Mouse (Mus musculus) limb, embryonic 14.5 days (tissue): Measurements from ENCODE around the gene Atxn1. TPM values are rescaled to one million over a fixed set of nuclear protein-coding genes. Genes with fewer than 3 reads are reported as not detected.

ENCODE experiments used
- ATAC-seq: fragments of 200-750 bp; cut with Nextera tagmentation; 2 replicates; pipeline ENCODE4 v1.8.0; 2017; ENCODE audit warnings: low read depth, moderate number of reproducible peaks, moderate TSS enrichment; ENCODE audit not compliant: low FRiP score
- DNase-seq: peaks from one replicate; pipeline ENCODE4 v3.0.0-alpha.2; 2015; ENCODE audit warnings: low spot score
- H3K27ac ChIP-seq: fragments of 300-500 bp; sonication (generic); replicated peaks from 2 replicates; pipeline ENCODE4 v1.5.1; 2014; ENCODE audit warnings: low read depth, mild to moderate bottlenecking, low read length, moderate library complexity, mixed read lengths
- H3K27me3 ChIP-seq: fragments of 300-500 bp; sonication (generic); 2 replicates; pipeline ENCODE4 v1.6.1; 2014; ENCODE audit warnings: low read length, mixed read lengths; ENCODE audit not compliant: control insufficient read depth, insufficient read depth
- H3K36me3 ChIP-seq: fragments of 300-500 bp; sonication (generic); 2 replicates; pipeline ENCODE4 v1.6.1; 2014; ENCODE audit warnings: mild to moderate bottlenecking, low read length, moderate library complexity, mixed read lengths; ENCODE audit not compliant: control insufficient read depth, insufficient read depth
- H3K4me1 ChIP-seq: fragments of 300-500 bp; sonication (generic); 2 replicates; pipeline ENCODE4 v1.6.1; 2014; ENCODE audit warnings: antibody characterized with exemption, low read length, mixed read lengths; ENCODE audit not compliant: control insufficient read depth, insufficient read depth
- H3K4me2 ChIP-seq: fragments of 300-500 bp; sonication (generic); replicated peaks from 2 replicates; pipeline ENCODE4 v1.6.1; 2014; ENCODE audit warnings: low read depth, mild to moderate bottlenecking, low read length, moderate library complexity; ENCODE audit not compliant: severe bottlenecking
- H3K4me3 ChIP-seq: fragments of 300-500 bp; sonication (generic); replicated peaks from 2 replicates; pipeline ENCODE4 v1.5.1; 2014; ENCODE audit warnings: low read length
- H3K9ac ChIP-seq: fragments of 300-500 bp; sonication (generic); 2 replicates; pipeline ENCODE4 v1.6.1; 2014; ENCODE audit warnings: mild to moderate bottlenecking, low read depth, low read length, moderate library complexity; ENCODE audit not compliant: severe bottlenecking
- H3K9me3 ChIP-seq: fragments of 300-500 bp; sonication (generic); 2 replicates; pipeline ENCODE4 v1.6.1; 2016; ENCODE audit warnings: low read length; ENCODE audit not compliant: control insufficient read depth
- POLR2A ChIP-seq: fragments of 200-500 bp; IDR thresholded peaks from 2 replicates; pipeline ENCODE4 v1.8.0; 2012; ENCODE audit warnings: inconsistent platforms, mild to moderate bottlenecking, moderate library complexity, borderline replicate concordance; ENCODE audit not compliant: insufficient read depth, insufficient read length; ENCODE audit errors: extremely low read depth
- WGBS: fragments of 180-500 bp; shearing (Covaris S2); extraction: QIAGEN DNeasy Blood & Tissue Kit; methylation state at CpG from one replicate; pipeline ENCODE4 v1.1.7; 2014; 5-methylcytosine and 5-hydroxymethylcytosine counted together
- polyA plus RNA-seq, 2 experiments: library from polyadenylated mRNA; depleted of rRNA in 1 of 2; stranded (reverse) in 1 of 2; unstranded in 1 of 2; fragments of >200 nt; fragmentation: Nextera tagmentation in 1 of 2; extraction: Ambion mirVana in 1 of 2; gene quantifications; 2 replicates each; pipeline versions ENCODE4 v1.2.1 to v1.2.3; 2012 to 2014

Gene Atxn1
- polyA plus RNA-seq, 2 experiments: 3.3 to 5.3 TPM

DNA sequence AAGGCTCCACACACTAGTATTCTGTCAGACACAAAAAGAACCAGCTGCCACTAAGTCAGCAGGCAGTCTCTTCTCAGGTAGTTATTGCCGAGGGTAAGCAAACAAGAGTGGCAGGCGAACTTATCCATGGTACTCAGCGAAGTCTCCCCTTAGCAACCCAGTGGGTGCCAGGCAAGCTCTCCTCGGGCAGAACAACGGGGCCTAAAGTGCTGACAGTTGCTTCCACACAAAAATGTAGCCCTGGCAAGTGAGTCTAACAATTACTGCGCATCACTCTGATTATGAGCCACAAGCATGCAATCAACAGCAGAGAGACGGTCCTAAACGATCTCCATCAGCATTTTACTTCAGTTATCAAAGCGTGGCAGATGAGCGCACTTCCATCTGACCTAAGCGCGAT, 224.4 kb downstream of the Atxn1 start:
- 85% methylated on average over 12 of the region's 12 CpGs for WGBS
- Histone ChIP-seq H3K4me3 (no peak overlapping the region), H3K27me3 (no peaks in the 10 kb centered on the region), H3K27ac (no peak overlapping the region), H3K4me1 (no peaks in the 10 kb centered on the region), H3K36me3 (no peaks in the 10 kb centered on the region; the same call in 1 of the 2 replicates), H3K4me2 (no peak overlapping the region), H3K9me3 (no peaks in the 10 kb centered on the region), H3K9ac (no peak overlapping the region)
- no peak for TF ChIP-seq POLR2A
- no peak for DNase-seq
- ATAC-seq: no peak

DNA sequence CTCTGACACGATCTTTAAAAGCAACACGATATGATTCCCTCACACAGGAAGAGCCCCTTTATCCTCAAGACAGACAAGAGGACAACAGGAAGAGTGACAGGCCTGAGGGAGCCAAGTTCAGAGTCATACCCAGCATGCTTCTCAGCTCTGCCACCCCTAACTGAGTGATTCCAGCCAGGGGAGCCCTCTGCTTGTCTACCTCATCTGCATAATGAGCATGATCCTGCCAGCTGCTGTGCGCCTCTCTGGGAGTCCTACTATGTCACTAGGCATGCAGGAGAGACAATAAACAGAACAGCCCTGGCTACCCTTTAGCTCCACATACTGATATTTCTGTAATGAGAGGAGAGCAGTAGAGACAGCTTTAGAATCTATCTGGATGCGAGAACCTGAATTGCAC, 228.6 kb downstream of the Atxn1 start:
- 79% methylated on average over 4 of the region's 4 CpGs for WGBS

DNA sequence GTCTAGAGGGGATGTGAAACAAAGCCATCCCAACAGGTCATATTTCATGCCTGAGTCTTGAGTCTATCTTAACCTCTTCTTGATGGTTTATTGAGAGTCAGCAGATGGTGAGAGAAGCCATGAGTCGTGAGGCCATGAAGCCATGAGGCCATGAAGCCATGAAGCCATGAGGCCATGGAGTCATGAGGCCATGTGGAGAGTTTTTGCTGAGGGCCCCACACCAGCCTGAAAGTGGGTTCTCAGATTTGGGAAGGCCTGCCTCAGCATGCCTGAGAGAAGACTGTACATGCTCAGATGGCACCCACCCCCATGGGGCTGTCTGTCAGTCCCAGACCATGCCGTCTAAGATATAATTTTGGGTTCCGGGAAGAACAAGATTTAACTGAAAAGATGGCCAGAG, 229.0 kb downstream of the Atxn1 start:
- Histone ChIP-seq H3K4me2 (no peak overlapping the region), H3K36me3 (no peaks in the 10 kb centered on the region; the same call in 1 of the 2 replicates), H3K4me3 (no peak overlapping the region), H3K9ac (no peak overlapping the region), H3K9me3 (no peaks in the 10 kb centered on the region), H3K27me3 (no peaks in the 10 kb centered on the region), H3K27ac (no peak overlapping the region), H3K4me1 (no peaks in the 10 kb centered on the region)
- WGBS: 87% methylated on average over 3 of the region's 3 CpGs
- DNase-seq (no peak), ATAC-seq (no peak)
- no peak for TF ChIP-seq POLR2A

More for the DNA sequence above, 228.6 kb downstream of the Atxn1 start:
- no peaks in the 10 kb centered on the region; the same call in 1 of the 2 replicates for H3K36me3 ChIP-seq
- H3K4me2 ChIP-seq: no peak overlapping the region
- H3K9ac ChIP-seq: no peak overlapping the region
- no peaks in the 10 kb centered on the region for H3K4me1 ChIP-seq
- no peak for DNase-seq
- ATAC-seq: no peak
- no peaks in the 10 kb centered on the region for H3K27me3 ChIP-seq
- no peak for TF ChIP-seq POLR2A
- no peaks in the 10 kb centered on the region for H3K9me3 ChIP-seq
- H3K27ac ChIP-seq: no peak overlapping the region
- H3K4me3 ChIP-seq: no peak overlapping the region

DNA sequence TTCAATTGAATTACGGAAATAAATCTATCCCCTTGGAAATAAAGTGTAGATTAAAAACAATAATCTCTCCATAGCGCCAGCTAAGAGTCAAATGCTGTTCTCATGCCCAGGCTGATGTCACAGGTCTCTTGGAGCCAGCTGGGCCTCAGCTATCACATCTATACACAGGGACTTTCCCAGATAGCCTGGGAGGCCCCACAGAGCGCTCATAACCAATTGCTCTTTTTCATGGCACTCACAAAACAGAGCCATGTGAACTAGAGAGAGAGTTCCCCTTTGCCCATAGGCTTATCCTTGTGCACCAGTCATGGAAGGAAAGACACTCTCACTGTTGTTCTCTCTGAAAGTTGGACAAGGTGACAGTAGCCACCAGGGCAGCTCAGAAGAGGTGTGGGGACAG, 230.3 kb downstream of the Atxn1 start:
- no peaks in the 10 kb centered on the region; the same call in 1 of the 2 replicates for H3K36me3 ChIP-seq
- 85% methylated on average over 3 of the region's 3 CpGs for WGBS
- DNase-seq: no peak

DNA sequence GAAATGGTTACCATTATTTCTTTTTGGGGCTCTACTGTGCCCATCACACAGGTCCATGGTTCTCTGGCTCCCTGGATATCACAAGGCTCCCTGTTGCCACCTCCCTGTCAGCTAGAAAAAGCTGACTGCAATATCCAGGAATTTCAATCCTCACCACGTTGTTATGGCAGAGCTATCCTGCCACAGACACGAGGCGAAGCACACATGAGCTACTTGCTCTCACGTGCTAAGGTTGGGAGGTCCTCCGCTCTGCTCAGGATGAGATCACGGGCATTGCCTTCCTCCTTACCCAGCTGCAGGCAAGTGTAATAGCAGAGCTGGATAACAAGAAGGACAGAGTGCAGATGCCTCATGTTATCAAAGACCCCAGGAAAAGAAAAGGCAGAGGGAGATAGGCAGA, 232.2 kb downstream of the Atxn1 start:
- no peak for TF ChIP-seq POLR2A
- 72% methylated on average over 6 of the region's 6 CpGs for WGBS
- no peaks in the 10 kb centered on the region for H3K4me1 ChIP-seq
- no peaks in the 10 kb centered on the region for H3K36me3 ChIP-seq
- ATAC-seq (no peak), DNase-seq (no peak)
- no peak overlapping the region for H3K9ac ChIP-seq
- no peaks in the 10 kb centered on the region for H3K9me3 ChIP-seq
- H3K4me3 ChIP-seq: no peak overlapping the region
- no peak overlapping the region for H3K27ac ChIP-seq
- H3K4me2 ChIP-seq: no peak overlapping the region
- H3K27me3 ChIP-seq: no peaks in the 10 kb centered on the region

More for the DNA sequence above, 230.3 kb downstream of the Atxn1 start:
- H3K9me3 ChIP-seq: no peaks in the 10 kb centered on the region
- no peaks in the 10 kb centered on the region for H3K4me1 ChIP-seq
- H3K4me3 ChIP-seq: no peak overlapping the region
- ATAC-seq: no peak
- H3K4me2 ChIP-seq: no peak overlapping the region
- no peak overlapping the region for H3K27ac ChIP-seq
- TF ChIP-seq POLR2A: no peak
- H3K27me3 ChIP-seq: no peaks in the 10 kb centered on the region
- H3K9ac ChIP-seq: no peak overlapping the region

DNA sequence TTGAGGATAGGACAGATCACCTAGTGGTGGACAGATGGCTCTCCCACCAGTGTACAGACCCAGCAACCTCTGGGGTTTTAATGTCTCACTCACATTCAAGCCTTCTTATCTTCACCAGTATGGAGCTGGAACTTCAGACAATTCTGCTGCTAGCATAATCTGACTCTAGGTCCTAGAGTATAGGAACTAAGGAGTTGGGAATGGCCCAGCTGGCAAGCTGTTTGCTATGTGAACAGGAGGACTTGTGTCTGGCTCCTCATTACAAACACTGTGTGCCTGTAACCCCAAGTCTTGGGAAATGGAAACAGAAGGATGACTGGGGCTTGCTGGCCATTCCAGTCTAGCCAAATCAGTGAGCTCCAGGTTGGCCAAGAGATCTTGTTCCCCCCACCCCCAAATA, 237.9 kb downstream of the Atxn1 start:
- no peak for ATAC-seq
- Histone ChIP-seq H3K9me3 (no peaks in the 10 kb centered on the region), H3K4me3 (no peak overlapping the region), H3K4me2 (no peak overlapping the region), H3K27ac (no peak overlapping the region), H3K36me3 (no peaks in the 10 kb centered on the region), H3K27me3 (no peaks in the 10 kb centered on the region), H3K4me1 (no peaks in the 10 kb centered on the region), H3K9ac (no peak overlapping the region)
- no peak for TF ChIP-seq POLR2A
- DNase-seq: no peak
